Mouse (Mus musculus): ENCODE results near the gene Pax3. TPM values are rescaled to one million over a fixed set of nuclear protein-coding genes. Genes with fewer than 3 reads are reported as not detected.

The Pax3 gene
- polyA plus RNA-seq, 1 experiment = 6.6 TPM

DNA sequence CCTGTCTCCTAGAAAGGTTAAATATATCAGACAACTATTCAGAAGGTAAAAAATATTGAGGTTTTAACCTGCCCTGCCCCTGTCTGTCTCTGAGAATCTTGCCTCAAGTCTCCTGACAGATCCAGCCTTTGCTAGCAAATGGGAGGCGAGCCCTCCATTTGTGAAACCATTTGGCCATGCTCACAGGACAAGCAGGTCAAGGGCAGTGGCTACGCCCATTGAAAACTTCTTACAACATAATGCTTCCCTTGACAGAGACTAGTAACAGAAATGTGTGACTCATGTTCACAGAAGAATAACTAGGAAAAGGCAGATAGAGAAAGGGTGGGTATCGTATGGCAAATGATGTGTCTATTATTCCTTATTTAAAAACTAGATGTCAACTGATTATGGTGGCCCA lies 80.9 kb downstream of the Pax3 start:
- no peak for TF ChIP-seq POLR2A (IDR thresholded peaks at IDR 0.05; ENCODE audit: borderline replicate concordance, control insufficient read depth, low read depth, low read length)
- no peak for TF ChIP-seq CTCF (IDR thresholded peaks at IDR 0.05; ENCODE audit: control insufficient read depth, insufficient read depth, low read length)
- 76% methylated on average over 3 of the region's 3 CpGs for WGBS
- no peaks in the 10 kb centered on the region for H3K4me1 ChIP-seq (ENCODE audit: control insufficient read depth, insufficient read depth, low read length)
- no peak overlapping the region for H3K4me3 ChIP-seq (replicated peaks; ENCODE audit: control insufficient read depth, low read depth, low read length)
- no peak overlapping the region for H3K27ac ChIP-seq (ENCODE audit: control insufficient read depth, insufficient read depth, low read depth, low read length, poor library complexity)

DNA sequence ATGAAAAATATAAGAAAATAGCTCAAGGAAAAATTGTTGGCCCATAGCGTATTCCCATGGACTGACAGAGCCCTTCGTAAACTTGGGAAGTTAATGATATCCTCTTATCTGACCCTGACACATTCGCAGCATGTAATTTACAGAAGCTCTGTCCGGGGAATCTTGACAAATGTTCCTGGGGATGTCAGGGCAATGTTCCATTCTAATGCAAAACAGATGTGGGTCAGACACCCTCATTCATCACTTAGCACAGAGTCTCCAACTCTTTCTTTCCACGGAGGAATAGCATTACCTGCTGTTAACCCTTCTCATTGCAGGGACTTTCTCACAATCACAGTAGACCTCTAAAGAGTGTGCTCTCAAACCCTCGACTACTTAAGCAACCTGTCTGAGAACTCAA lies 86.6 kb downstream of the Pax3 start:
- H3K27ac ChIP-seq (ENCODE audit: control insufficient read depth, insufficient read depth, low read depth, low read length, poor library complexity) = no peak overlapping the region
- no peaks in the 10 kb centered on the region for H3K4me1 ChIP-seq (ENCODE audit: control insufficient read depth, insufficient read depth, low read length)
- TF ChIP-seq CTCF (IDR thresholded peaks at IDR 0.05; ENCODE audit: control insufficient read depth, insufficient read depth, low read length) (no peak), POLR2A (IDR thresholded peaks at IDR 0.05; ENCODE audit: borderline replicate concordance, control insufficient read depth, low read depth, low read length) (no peak)
- 44% methylated on average over 6 of the region's 6 CpGs for WGBS
- H3K4me3 ChIP-seq (replicated peaks; ENCODE audit: control insufficient read depth, low read depth, low read length) = no peak overlapping the region

- TF ChIP-seq CTCF (IDR thresholded peaks at IDR 0.05; ENCODE audit: control insufficient read depth, insufficient read depth, low read length) = no peak
- TF ChIP-seq POLR2A (IDR thresholded peaks at IDR 0.05; ENCODE audit: borderline replicate concordance, control insufficient read depth, low read depth, low read length) = no peak
- Histone ChIP-seq H3K27ac (ENCODE audit: control insufficient read depth, insufficient read depth, low read depth, low read length, poor library complexity) (no peak overlapping the region), H3K4me1 (ENCODE audit: control insufficient read depth, insufficient read depth, low read length) (no peaks in the 10 kb centered on the region), H3K4me3 (replicated peaks; ENCODE audit: control insufficient read depth, low read depth, low read length) (no peak overlapping the region)
- WGBS = 66% methylated on average over 7 of the region's 7 CpGs
Observed at GRCm38 (mm10) chr1:78103511-78103910, 93.4 kb downstream of the Pax3 start.

DNA sequence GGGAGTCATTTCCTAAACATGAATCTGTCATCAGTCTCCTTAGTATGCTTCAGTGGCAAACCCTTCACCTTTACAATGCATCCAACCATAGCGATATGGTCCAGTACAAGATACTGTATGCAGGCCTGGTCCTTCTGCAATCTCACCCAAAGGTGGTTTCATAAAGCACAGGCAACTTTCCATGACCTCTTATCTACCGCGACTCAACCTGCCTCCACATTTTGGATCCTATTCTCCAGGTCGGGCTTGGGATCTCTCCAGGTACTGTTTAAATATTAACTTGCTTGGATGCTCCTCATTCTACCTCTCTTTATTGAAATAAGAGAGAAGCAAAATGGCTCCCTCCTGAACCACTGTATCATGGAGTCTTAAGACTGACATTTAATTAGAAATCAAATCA lies 103.3 kb downstream of the Pax3 start:
- WGBS = 92% methylated on average over 4 of the region's 4 CpGs
- H3K4me1 ChIP-seq (ENCODE audit: control insufficient read depth, insufficient read depth, low read length) = no peaks in the 10 kb centered on the region
- TF ChIP-seq POLR2A (IDR thresholded peaks at IDR 0.05; ENCODE audit: borderline replicate concordance, control insufficient read depth, low read depth, low read length) = no peak
- no peak for TF ChIP-seq CTCF (IDR thresholded peaks at IDR 0.05; ENCODE audit: control insufficient read depth, insufficient read depth, low read length)
- H3K27ac ChIP-seq (ENCODE audit: control insufficient read depth, insufficient read depth, low read depth, low read length, poor library complexity) = no peak overlapping the region
- H3K4me3 ChIP-seq (replicated peaks; ENCODE audit: control insufficient read depth, low read depth, low read length) = no peak overlapping the region

DNA sequence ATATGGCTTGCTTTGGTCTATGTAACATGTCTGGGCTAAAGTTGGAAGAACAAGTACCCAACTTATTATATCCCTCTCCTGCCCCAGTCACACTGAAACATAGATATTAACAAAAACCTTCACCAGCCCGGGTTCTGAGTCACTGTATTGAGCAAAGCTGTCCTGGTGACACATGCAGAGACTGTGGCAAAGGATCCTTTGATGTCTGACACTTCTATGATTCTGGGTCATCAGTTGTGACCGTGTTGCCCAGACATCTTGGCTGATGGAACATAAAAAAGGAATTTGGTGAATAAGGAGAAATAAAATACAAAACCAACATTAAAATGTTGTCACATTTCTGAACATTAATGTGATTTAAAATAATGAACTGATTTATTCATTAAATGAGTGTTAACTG lies 108.3 kb downstream of the Pax3 start:
- TF ChIP-seq POLR2A (IDR thresholded peaks at IDR 0.05; ENCODE audit: borderline replicate concordance, control insufficient read depth, low read depth, low read length) = no peak
- TF ChIP-seq CTCF (IDR thresholded peaks at IDR 0.05; ENCODE audit: control insufficient read depth, insufficient read depth, low read length) = no peak
- Histone ChIP-seq H3K27ac (ENCODE audit: control insufficient read depth, insufficient read depth, low read depth, low read length, poor library complexity) (no peak overlapping the region), H3K4me3 (replicated peaks; ENCODE audit: control insufficient read depth, low read depth, low read length) (no peak overlapping the region), H3K4me1 (ENCODE audit: control insufficient read depth, insufficient read depth, low read length) (no peaks in the 10 kb centered on the region)
- WGBS = 59% methylated on average over 2 of the region's 2 CpGs

DNA sequence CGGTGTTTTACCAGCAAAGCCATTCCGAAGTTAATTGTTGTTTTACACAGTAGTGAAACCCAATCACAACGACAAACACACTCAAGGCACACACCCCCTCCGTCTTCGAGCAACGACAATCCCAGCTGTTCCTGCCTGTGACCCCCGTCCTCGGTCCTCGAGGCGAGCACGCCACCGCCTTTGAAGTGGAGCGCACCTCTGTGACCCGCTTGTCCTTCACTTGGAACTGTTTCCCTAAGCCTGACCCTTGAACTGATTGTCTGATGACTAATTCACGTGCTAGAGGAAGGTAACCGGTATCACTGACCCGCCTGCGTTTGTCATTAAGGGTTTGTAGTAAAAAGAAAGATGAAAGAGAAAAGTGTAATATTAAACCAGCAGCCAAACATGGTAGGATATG lies 115.2 kb downstream of the Pax3 start:
- Histone ChIP-seq H3K27ac (ENCODE audit: control insufficient read depth, insufficient read depth, low read depth, low read length, poor library complexity) (no peak overlapping the region), H3K4me1 (ENCODE audit: control insufficient read depth, insufficient read depth, low read length) (no peaks in the 10 kb centered on the region), H3K4me3 (replicated peaks; ENCODE audit: control insufficient read depth, low read depth, low read length) (no peak overlapping the region)
- WGBS = 77% methylated on average over 18 of the region's 18 CpGs
- TF ChIP-seq POLR2A (IDR thresholded peaks at IDR 0.05; ENCODE audit: borderline replicate concordance, control insufficient read depth, low read depth, low read length) (no peak), CTCF (IDR thresholded peaks at IDR 0.05; ENCODE audit: control insufficient read depth, insufficient read depth, low read length) (no peak)

DNA sequence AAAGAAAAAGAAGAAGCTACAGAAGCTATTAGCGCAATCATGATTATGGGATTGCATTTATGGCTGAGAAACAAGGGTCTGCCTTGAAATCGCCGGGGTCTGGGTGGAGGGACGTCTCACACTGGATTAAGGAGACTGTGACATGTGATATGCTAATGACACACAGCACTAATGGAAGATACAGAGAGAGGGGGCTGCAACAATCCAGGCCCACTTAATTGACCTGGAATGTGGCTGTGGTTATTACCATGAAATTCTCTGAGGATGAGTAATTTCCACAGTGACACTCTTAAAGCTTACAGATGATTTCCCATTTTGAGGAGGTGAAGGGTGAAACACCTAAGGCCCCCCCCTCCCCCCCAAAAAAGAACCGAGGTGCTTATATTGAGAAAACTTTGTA lies 136.1 kb downstream of the Pax3 start:
- no peak overlapping the region for H3K27ac ChIP-seq (ENCODE audit: control insufficient read depth, insufficient read depth, low read depth, low read length, poor library complexity)
- H3K4me3 ChIP-seq (replicated peaks; ENCODE audit: control insufficient read depth, low read depth, low read length) = no peak overlapping the region
- H3K4me1 ChIP-seq (ENCODE audit: control insufficient read depth, insufficient read depth, low read length) = no peaks in the 10 kb centered on the region
- WGBS = 75% methylated on average over 5 of the region's 5 CpGs
- TF ChIP-seq CTCF (IDR thresholded peaks at IDR 0.05; ENCODE audit: control insufficient read depth, insufficient read depth, low read length) = no peak
- no peak for TF ChIP-seq POLR2A (IDR thresholded peaks at IDR 0.05; ENCODE audit: borderline replicate concordance, control insufficient read depth, low read depth, low read length)

GRCm38 (mm10) chr1:78057939-78058338 lies 139.0 kb downstream of the Pax3 start:
- H3K4me3 ChIP-seq (replicated peaks; ENCODE audit: control insufficient read depth, low read depth, low read length) = no peak overlapping the region
- no peak overlapping the region for H3K27ac ChIP-seq (ENCODE audit: control insufficient read depth, insufficient read depth, low read depth, low read length, poor library complexity)
- no peak for TF ChIP-seq CTCF (IDR thresholded peaks at IDR 0.05; ENCODE audit: control insufficient read depth, insufficient read depth, low read length)
- TF ChIP-seq POLR2A (IDR thresholded peaks at IDR 0.05; ENCODE audit: borderline replicate concordance, control insufficient read depth, low read depth, low read length) = no peak
- no peaks in the 10 kb centered on the region for H3K4me1 ChIP-seq (ENCODE audit: control insufficient read depth, insufficient read depth, low read length)
- WGBS = 31% methylated on average over 4 of the region's 4 CpGs

DNA sequence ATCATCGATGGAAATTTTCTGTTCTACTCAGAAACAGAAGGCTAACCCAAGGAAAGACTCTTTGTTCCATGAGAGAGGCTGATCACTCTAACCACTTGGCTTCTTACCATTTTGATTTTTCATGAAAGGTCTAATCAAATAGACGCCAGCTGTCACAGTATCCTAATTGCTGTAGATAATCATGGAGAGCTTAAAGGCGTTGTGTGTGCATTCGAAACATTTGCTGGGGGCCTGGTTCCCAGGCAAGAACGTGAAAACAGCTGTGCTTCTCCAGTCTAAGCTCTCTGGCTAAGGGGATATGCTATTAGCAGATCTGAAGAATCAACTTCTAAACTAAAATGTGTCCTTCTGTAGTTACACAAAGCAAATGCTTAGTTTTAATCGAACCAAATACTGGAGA lies 143.3 kb downstream of the Pax3 start:
- TF ChIP-seq POLR2A (IDR thresholded peaks at IDR 0.05; ENCODE audit: borderline replicate concordance, control insufficient read depth, low read depth, low read length) (no peak), CTCF (IDR thresholded peaks at IDR 0.05; ENCODE audit: control insufficient read depth, insufficient read depth, low read length) (no peak)
- WGBS = 76% methylated on average over 6 of the region's 6 CpGs
- Histone ChIP-seq H3K4me1 (ENCODE audit: control insufficient read depth, insufficient read depth, low read length) (no peaks in the 10 kb centered on the region), H3K27ac (ENCODE audit: control insufficient read depth, insufficient read depth, low read depth, low read length, poor library complexity) (no peak overlapping the region), H3K4me3 (replicated peaks; ENCODE audit: control insufficient read depth, low read depth, low read length) (no peak overlapping the region)

Other genes starting within 250 kb of the Pax3 start
- 0.56 and 0.62 TPM in 2 replicates for gene Sgpp2, start 113.2 kb upstream of the Pax3 start, polyA plus RNA-seq (2011; ENCODE audit: insufficient read depth, insufficient read length, low replicate concordance, missing spikeins)

Measured in bone marrow, adult 2 months (tissue).